Mouse (Mus musculus) hindbrain, embryonic 16.5 days (tissue): ENCODE measurements around the gene Hmga1b. TPM values are rescaled to one million over a fixed set of nuclear protein-coding genes. Genes with fewer than 3 reads are reported as not detected.
"Not testable (repeated sequence)": the region's sequence is repeated elsewhere in the genome, so short reads cannot be mapped to it uniquely, and the experiment has no call there.

ENCODE experiments used
- ATAC-seq: fragments of 200-750 bp; cut with Nextera tagmentation; 2 replicates; pipeline ENCODE4 v1.8.0; 2017; ENCODE audit warnings: moderate TSS enrichment, moderate library complexity
- H3K27ac ChIP-seq: fragments of 300-500 bp; sonication (generic); 2 replicates; pipeline ENCODE4 v1.5.1; 2014; ENCODE audit warnings: low read depth, mild to moderate bottlenecking, control low read depth, low read length, moderate library complexity
- H3K27me3 ChIP-seq: fragments of 300-500 bp; sonication (generic); replicated peaks from 2 replicates; pipeline ENCODE4 v1.6.1; 2014; ENCODE audit warnings: low read length; ENCODE audit not compliant: control insufficient read depth, insufficient read depth
- H3K36me3 ChIP-seq: fragments of 300-500 bp; sonication (generic); 2 replicates; pipeline ENCODE4 v1.6.1; 2014; ENCODE audit warnings: mild to moderate bottlenecking, low read length, moderate library complexity, mixed read lengths; ENCODE audit not compliant: control insufficient read depth, insufficient read depth
- H3K4me1 ChIP-seq: fragments of 300-500 bp; sonication (generic); 2 replicates; pipeline ENCODE4 v1.6.1; 2014; ENCODE audit warnings: low read depth, low read length; ENCODE audit not compliant: control insufficient read depth, insufficient read depth
- H3K4me2 ChIP-seq: fragments of 300-500 bp; sonication (generic); 2 replicates; pipeline ENCODE4 v1.6.1; 2014; ENCODE audit warnings: mild to moderate bottlenecking, low read length, control low read depth, moderate library complexity
- H3K4me3 ChIP-seq: fragments of 300-500 bp; sonication (generic); 2 replicates; pipeline ENCODE4 v1.5.1; 2014; ENCODE audit warnings: mild to moderate bottlenecking, low read length, control low read depth, moderate library complexity
- H3K9ac ChIP-seq: fragments of 300-500 bp; sonication (generic); 2 replicates; pipeline ENCODE4 v1.6.1; 2014; ENCODE audit warnings: low read depth, mild to moderate bottlenecking, control low read depth, low read length, moderate library complexity
- H3K9me3 ChIP-seq: fragments of 300-500 bp; sonication (generic); 2 replicates; pipeline ENCODE4 v1.6.1; 2014; ENCODE audit warnings: mild to moderate bottlenecking, low read length, moderate library complexity; ENCODE audit not compliant: control insufficient read depth
- WGBS: fragments of 180-500 bp; shearing (Covaris S2); extraction: QIAGEN DNeasy Blood & Tissue Kit; methylation state at CpG from one replicate; pipeline ENCODE4 v1.1.7; 2014; 5-methylcytosine and 5-hydroxymethylcytosine counted together
- polyA plus RNA-seq: library from polyadenylated mRNA; unstranded; fragments of >200 nt; fragmentation: Nextera tagmentation; extraction: Ambion mirVana; gene quantifications from 2 replicates; pipeline ENCODE4 v1.2.1, GENCODE M21; 2015

The Hmga1b gene
- polyA plus RNA-seq, 1 experiment from 2014 or later: 2.9 TPM

DNA sequence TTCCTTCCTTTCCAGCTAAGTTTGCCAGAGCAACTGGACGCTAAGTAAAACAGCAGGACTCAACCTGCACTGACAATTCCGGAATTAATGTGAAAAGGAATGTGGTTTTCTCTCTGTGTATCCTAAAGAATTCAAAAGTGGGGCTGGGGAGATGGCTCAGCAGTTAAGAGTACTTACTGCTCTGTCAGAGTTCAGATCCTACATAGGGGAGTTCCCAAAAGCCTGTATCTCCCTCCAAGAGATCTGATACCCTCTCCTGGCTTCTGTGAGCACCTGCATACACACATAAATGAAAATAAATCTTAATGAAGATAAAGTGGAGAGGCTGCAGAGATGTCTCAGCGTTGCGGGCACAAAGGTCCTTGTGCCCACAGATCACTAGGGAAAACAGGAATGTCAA is 11.0 kb upstream of the Hmga1b start:
- H3K4me1 ChIP-seq: no peaks in the 10 kb centered on the region
- H3K27me3 ChIP-seq: no peaks in the 10 kb centered on the region
- H3K36me3 ChIP-seq: no peaks in the 10 kb centered on the region
- no peak for ATAC-seq
- H3K9ac ChIP-seq: no peak overlapping the region
- no peak overlapping the region for H3K4me2 ChIP-seq
- no peak overlapping the region for H3K27ac ChIP-seq
- no peak overlapping the region for H3K4me3 ChIP-seq
- H3K9me3 ChIP-seq: no peaks in the 10 kb centered on the region
- WGBS: 75% methylated on average over 4 of the region's 4 CpGs

DNA sequence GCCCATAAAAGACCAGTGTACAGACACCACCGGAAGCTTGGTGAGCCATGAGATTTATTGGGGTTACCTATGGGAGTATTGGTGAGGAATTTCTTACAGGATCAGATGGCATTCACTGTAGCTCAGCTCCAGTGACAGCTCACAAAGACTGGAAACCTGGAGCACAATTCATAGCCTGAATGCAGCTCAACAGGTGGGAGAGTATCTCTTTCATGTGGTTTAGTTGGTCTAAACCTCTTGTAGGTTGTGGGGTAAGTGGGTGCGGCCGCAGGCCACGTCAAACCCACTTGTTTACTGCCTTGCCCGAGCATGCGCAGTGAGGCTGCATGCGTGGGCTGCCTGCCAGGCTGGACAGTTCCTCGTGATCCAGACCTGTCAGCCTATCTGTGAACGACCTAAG is 2.4 kb upstream of the Hmga1b start:
- 90% methylated on average over 9 of the region's 9 CpGs for whole genome bisulfite sequencing

DNA sequence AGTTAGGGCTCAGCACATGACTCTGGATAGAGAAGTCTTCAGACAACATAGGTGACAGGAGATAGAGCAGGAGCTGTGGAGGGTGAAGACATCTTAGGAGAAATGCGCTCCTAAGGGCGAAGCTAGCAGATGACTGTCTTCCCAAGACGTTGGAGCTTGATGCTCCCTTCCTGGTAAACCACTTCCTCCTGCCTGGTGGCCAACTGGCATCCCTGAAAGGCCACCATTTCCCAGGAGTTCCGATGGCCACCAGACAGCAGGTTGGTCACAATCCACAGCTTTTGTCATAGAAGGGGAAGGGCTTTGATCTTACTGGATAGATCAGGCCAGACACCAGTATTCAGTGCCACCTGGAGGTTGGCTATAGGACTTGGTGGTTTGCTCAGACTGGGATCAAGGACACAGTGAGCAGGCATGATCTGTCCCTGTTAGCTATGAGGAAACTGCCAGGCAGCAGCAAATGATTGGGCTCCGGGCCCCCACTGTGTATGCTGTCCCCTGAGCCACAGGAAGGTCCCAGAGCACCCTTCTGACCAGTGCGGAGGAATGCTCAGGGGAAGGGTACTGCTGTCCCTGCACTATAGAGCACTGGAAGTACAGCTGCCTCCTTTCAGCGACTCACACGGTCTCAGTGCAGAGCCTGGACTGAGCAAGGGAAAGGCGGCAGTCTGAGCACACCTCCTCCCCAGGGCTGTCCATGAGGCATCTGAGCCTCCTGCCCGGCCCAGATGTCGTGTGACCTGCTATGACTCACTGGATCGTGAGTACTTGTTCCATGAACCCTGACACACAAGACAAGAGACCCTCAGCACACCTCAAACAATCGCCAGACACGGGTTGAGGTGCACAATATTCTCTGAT is 553 bp upstream of the Hmga1b start:
- Histone ChIP-seq H3K36me3 (no peaks in the 10 kb centered on the region), H3K9me3 (peaks cover 12% of the 10 kb centered on the region), H3K27me3 (no peaks in the 10 kb centered on the region; the same call in none of the 2 replicates), H3K9ac (no peak overlapping the region), H3K4me2 (no peak overlapping the region), H3K4me1 (no peaks in the 10 kb centered on the region), H3K27ac (no peak overlapping the region), H3K4me3 (no peak overlapping the region)
- no peak for ATAC-seq
- 75% methylated on average over 14 of the region's 14 CpGs for WGBS

More for the DNA sequence above, 2.4 kb upstream of the Hmga1b start:
- Histone ChIP-seq H3K4me3 (no peak overlapping the region), H3K4me2 (no peak overlapping the region), H3K4me1 (no peaks in the 10 kb centered on the region), H3K27ac (no peak overlapping the region), H3K36me3 (no peaks in the 10 kb centered on the region), H3K27me3 (no peaks in the 10 kb centered on the region; the same call in none of the 2 replicates), H3K9ac (no peak overlapping the region), H3K9me3 (peaks cover 12% of the 10 kb centered on the region)
- no peak for ATAC-seq

DNA sequence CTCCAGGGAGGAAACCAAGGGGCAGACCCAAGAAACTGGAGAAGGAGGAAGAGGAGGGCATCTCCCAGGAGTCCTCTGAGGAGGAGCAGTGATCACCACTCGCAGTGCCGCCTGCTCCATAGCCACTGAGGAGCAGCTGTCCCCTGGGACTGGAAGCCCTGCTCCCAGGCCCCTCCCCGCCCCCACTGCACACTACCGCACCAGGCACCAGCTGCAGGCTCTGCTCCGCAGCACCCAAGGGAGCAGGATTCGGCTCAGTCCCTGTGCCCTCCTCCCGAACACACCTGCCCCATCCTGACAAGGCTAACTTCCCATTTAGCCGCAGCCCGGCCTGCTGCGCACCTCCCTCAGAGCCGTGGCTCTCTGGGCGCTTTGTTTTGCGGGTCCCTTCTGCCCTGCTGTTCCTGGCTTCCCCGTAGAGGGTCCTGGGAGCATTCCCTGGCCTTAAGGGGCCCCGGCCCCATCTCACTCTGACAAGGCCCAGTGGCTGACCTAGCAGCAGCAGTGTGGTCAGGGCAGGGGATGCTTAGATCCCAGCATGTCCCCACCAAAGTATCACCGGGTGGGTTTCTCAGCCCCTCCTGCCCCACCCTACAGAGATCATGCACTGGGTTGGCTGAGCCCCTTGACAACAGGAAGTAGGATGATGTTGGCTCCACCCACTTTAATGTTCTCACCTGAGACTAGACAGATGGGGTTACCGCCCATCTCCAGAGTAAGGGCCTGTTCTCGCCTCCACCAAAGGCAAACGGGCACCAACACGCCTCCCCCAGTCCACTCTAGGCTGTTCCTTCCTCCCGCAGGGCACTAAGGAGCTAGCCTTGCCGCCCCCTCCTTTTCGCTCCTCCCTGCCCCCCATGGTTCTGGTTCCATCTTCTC is 766 bp downstream of the Hmga1b start:
- H3K4me2 ChIP-seq, H3K27ac ChIP-seq, H3K27me3 ChIP-seq, H3K4me1 ChIP-seq, H3K4me3 ChIP-seq, H3K36me3 ChIP-seq, H3K9me3 ChIP-seq, H3K9ac ChIP-seq: not testable (repeated sequence)
- peak; percentile 34 for ATAC-seq
- 5% methylated on average over 6 of the region's 23 CpGs for WGBS

DNA sequence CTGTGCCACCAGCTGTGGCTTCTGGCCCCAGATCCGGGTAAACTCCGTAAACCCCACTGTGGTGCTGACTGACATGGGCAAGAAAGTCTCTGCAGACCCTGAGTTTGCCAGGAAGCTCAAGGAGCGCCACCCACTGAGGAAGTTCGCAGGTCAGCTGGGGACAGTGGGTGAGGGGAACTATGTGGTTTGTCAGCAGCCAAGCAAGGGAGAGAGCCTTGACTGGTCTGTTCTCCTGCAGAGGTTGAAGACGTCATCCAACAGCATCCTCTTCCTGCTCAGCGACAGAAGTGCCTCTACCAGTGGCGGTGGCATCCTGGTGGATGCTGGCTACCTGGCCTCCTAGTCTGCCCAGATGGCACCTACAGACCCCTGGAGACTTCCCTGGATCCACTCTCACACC is 4.4 kb downstream of the Hmga1b start:
- 73% methylated on average over 3 of the region's 7 CpGs for WGBS
- not testable (repeated sequence) for H3K9ac ChIP-seq, H3K36me3 ChIP-seq, H3K4me1 ChIP-seq, ATAC-seq, H3K4me2 ChIP-seq, H3K27ac ChIP-seq, H3K9me3 ChIP-seq, H3K4me3 ChIP-seq, H3K27me3 ChIP-seq

DNA sequence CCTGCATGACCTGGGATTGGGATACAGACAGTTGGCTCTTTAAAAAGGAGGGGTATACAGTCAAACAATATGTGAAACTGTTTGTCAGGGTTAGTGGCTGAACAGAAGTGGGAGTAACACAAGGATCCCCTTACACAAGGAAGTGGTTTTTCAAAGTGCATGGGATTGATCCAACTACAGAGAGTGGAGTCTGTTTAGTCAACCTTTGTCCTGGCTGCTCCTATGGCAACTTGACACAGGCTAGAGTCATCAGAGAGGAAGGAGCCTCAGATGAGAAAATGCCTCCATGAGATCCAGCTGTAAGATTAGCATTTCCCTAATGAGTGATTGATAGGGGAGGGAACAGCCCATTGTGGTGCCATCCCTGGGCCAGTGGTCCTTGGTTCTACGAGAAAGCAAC is 5.6 kb downstream of the Hmga1b start:
- H3K27me3 ChIP-seq: no peaks in the 10 kb centered on the region; the same call in 1 of the 2 replicates
- no peak overlapping the region for H3K4me3 ChIP-seq
- H3K9ac ChIP-seq: no peak overlapping the region
- no peak overlapping the region for H3K4me2 ChIP-seq
- ATAC-seq: no peak
- no peaks in the 10 kb centered on the region for H3K36me3 ChIP-seq
- no peaks in the 10 kb centered on the region for H3K4me1 ChIP-seq
- no peak overlapping the region for H3K27ac ChIP-seq
- H3K9me3 ChIP-seq: no peaks in the 10 kb centered on the region
- 50% methylated on average over 1 of the region's 1 CpGs for WGBS

DNA sequence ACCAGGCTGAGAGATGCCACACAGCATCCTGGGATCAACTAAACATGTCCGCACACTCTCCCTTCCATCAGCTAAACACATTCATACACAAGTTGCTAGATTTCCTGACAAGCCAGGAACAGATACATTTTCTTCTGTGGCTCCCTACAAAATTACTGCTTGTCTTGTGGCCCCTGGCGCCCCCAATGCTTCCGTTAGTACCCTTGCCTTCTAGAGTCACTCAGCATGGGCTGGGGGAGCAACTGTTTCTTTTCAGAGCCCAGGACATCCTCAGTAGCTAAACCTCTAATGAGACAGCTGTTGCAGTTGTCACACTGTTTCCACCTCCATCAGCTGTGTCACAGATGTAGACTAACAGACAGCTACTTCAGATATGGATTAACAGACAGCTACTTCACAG is 10.2 kb downstream of the Hmga1b start:
- ATAC-seq: no peak
- 69% methylated on average over 3 of the region's 3 CpGs for WGBS
- H3K4me1 ChIP-seq: 0 out of 2 replicates have a peak, but pooled peaks cover 2% of the 10 kb centered on the region
- no peaks in the 10 kb centered on the region for H3K9me3 ChIP-seq
- H3K27me3 ChIP-seq: no peaks in the 10 kb centered on the region
- H3K9ac ChIP-seq: no peak overlapping the region
- H3K27ac ChIP-seq: no peak overlapping the region
- no peak overlapping the region for H3K4me2 ChIP-seq
- H3K4me3 ChIP-seq: no peak overlapping the region
- H3K36me3 ChIP-seq: no peaks in the 10 kb centered on the region

DNA sequence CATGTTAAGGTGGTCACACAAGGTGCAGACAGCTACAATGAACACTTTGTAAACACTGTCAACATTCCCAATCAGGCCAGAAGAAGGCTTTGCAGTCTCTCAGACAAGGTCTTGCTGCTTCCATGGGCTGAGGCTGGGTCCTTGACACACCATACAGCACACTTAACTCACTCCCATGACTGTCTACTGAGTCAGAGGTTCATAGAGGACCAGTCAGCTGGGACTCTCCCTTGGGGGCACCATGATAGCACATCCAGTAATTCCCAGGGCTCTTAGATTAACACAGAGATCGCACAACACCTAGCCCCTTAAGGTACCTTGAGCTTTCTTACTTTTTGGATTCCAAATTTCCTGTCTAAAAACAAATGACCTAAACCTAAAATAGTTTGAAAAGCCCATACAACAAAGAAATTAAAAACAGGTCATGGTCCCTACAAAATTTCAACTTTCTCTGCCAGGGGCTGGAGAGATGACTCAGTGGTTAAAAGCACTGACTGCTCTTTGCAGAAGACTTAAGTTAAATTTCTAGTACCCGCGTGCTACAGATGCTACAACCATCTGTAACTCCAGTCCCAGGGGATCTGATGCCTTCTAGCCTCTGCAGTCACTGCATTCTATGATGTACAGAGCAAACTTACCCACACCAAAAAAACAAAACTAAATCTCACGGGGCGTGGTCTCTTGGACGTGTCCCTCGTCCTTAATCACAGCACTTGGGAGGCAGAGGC is 11.0 kb downstream of the Hmga1b start:
- Histone ChIP-seq H3K36me3 (no peaks in the 10 kb centered on the region), H3K9ac (no peak overlapping the region), H3K4me3 (no peak overlapping the region), H3K4me1 (0 out of 2 replicates have a peak, but pooled peaks cover 2% of the 10 kb centered on the region), H3K27ac (no peak overlapping the region), H3K27me3 (no peaks in the 10 kb centered on the region), H3K9me3 (no peaks in the 10 kb centered on the region), H3K4me2 (no peak overlapping the region)
- no peak for ATAC-seq
- 89% methylated on average over 7 of the region's 7 CpGs for WGBS
